Mouse (Mus musculus) kidney, adult 8-10 months (tissue): Measurements from ENCODE around the gene Cd44.

Experiments used
- DNase-seq, 2 experiments: peaks; one replicate each; pipeline ENCODE4 v3.0.0; 2022

The Cd44 gene

GRCm38 (mm10) chr2:102815289-102815809 lies 86.1 kb downstream of the Cd44 start:
- DNase-seq: peak in 1 of 2 experiments; percentile 3

GRCm38 (mm10) chr2:102812756-102813155 lies 88.7 kb downstream of the Cd44 start:
- DNase-seq: no peak

- DNase-seq: no peak
Measured at GRCm38 (mm10) chr2:102809436-102809835, 92.0 kb downstream of the Cd44 start.

DNA sequence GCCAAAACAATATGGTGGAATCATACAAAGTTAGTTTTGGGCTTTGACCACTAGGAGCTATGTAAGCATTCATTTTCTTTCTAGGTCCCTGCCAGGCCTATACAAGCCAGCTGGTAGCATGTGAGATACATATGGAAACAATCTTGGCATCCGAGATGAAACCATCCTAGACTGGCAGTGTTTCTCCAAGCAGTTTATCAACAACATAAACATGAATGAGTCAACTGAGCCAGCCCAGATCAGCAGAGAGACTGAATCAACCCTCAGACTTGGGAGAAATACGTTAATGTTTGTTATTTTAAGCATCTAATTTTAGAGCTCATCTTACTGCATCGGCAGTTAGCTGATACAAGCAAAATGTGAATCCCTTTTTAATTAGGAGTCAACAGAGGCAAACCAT lies 93.8 kb downstream of the Cd44 start:
- DNase-seq: no peak

- DNase-seq: peak in 1 of 2 experiments; percentile 28
Measured at GRCm38 (mm10) chr2:102805761-102806496, 95.5 kb downstream of the Cd44 start.

DNA sequence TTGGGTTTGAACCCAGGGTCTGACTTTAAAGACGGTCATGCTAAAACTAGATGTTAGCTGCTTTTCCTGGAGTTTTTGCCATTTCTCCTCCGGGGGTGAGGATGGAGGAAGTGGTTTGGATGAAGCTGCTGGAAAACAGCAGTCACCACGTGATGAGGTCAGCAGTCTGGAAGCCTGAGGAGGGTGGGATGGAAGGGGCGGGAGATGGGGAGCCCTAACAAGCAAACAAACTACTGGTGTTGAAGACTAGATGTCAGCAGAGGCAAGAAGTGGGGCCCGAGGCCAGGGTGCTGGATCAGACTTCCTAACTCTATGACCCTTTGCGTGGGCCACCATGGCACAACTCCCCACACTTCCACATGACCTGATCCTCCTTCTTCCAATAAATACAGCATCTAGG lies 96.2 kb downstream of the Cd44 start:
- no peak for DNase-seq

GRCm38 (mm10) chr2:102804109-102804508 lies 97.4 kb downstream of the Cd44 start:
- DNase-seq: peak in 1 of 2 experiments; percentile 15

GRCm38 (mm10) chr2:102801899-102802298 lies 99.6 kb downstream of the Cd44 start:
- no peak for DNase-seq

DNA sequence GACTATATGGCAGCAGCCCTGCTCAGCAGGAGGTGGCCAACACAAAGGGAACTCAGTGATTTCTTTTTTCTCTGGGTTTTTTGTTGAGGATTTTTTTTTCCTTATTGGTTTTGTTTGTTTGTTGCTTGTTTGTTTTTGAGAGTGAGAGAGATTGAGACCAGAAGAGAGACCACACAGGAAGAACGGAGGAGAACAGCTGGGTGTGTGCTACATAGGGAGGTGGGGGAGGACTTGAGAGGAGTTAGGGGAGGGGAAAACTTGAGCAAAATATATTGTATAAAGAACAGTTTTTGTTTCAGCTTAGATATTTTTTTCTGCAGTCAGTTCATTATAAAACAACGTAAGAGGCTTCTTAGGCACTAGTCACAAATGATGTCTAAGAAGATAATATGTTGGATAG lies 103.3 kb downstream of the Cd44 start:
- no peak for DNase-seq

GRCm38 (mm10) chr2:102795034-102795433 lies 106.4 kb downstream of the Cd44 start:
- DNase-seq: no peak

- DNase-seq: no peak
Measured at GRCm38 (mm10) chr2:102792804-102793203, 108.7 kb downstream of the Cd44 start.

GRCm38 (mm10) chr2:102791641-102792040 lies 109.8 kb downstream of the Cd44 start:
- DNase-seq: no peak

GRCm38 (mm10) chr2:102785696-102786095 lies 115.8 kb downstream of the Cd44 start:
- no peak for DNase-seq

DNA sequence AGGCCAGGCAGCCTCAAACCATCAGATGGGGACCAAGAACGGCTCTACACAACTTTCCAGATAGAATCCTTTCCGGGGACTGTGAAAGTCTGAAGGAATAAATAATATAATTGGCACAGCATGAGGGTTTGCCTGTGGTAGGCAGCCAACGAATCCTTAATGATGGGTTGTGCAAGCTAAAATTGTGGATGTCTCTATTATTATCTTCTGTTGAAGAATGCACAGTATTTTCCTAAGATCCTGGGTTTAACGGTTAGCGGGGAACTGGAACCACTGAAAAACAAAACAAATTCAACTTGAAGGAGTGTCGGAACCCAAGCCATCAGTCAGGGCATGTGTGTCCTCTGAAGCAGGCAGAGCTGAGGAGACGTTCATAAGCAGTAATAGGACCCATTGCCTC lies 118.7 kb downstream of the Cd44 start:
- DNase-seq: no peak

DNA sequence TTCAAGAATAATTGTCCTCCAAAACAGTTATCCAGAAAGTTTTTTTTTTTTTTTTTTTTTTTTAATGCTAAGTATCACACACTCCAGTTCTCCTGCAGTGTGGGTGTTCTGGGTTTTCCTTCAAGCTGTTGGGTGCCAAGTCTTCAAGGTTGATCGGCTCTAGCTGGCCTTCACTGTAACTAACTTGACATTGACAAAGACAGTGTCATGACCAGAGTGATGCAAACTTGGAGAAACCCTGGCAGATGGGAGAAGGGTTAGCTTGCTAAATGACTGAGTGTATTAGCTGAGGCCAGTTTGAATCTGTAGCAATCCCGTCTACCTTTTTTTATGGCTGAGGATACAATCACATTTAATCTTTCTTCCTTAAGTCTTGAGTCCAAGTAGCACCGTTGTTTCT lies 123.3 kb downstream of the Cd44 start:
- no peak for DNase-seq

GRCm38 (mm10) chr2:102775561-102775960 lies 125.9 kb downstream of the Cd44 start:
- no peak for DNase-seq

DNA sequence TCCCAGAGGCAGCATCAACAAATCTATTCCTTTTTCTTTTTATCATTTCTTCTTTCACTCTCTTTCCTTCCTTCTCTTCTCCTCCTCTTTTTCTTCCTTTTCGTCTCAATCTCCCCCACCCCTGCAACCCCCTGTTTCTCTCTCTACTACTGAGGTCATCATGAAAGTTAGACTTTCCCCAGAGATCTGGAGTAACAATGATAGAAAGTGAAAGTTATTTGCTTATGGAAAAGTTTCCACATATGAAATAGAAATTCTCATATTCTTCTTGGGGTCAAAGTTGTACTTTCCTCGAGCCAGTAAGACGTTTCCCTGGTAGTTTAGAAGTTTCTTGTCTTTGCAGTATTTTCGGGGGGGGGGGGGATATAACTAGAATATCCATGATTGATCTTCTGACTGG lies 126.8 kb downstream of the Cd44 start:
- DNase-seq: no peak

DNA sequence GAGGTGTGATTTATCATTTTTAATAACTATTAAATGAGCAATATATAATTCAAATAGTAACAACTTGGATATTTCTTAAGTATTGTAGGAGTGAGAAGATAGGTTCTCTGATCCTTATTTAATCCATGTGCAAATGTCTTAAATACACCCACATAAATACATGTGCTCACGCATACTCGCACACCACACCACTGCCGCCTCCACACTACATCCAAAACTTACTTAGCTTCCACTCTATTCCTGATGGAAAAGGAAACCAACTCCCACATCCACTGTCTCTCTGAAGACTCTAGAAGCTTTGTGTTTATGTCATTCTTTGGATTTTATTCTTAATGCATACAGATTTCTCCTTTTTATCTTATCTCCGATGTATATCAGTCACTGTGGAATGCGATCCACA lies 129.2 kb downstream of the Cd44 start:
- DNase-seq: no peak

DNA sequence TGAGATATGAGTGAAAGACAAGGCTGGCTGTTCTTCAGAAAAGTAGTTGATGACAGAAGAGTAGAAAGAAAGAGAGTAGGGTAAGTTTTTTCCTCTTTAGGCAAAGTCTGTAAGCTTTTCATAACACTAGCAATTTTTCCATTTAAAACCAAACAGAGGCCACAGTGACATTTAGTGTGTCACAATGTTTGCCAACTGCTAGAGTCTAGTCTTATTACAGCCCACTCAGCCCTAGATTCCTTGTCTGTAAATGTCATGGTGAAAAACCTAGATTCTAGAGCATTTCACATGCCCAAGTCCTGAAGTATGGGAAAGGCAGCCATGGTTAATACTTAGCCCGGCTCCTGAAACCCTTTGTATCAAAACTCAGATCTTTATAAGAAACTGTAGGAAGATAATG lies 130.2 kb downstream of the Cd44 start:
- DNase-seq: no peak

DNA sequence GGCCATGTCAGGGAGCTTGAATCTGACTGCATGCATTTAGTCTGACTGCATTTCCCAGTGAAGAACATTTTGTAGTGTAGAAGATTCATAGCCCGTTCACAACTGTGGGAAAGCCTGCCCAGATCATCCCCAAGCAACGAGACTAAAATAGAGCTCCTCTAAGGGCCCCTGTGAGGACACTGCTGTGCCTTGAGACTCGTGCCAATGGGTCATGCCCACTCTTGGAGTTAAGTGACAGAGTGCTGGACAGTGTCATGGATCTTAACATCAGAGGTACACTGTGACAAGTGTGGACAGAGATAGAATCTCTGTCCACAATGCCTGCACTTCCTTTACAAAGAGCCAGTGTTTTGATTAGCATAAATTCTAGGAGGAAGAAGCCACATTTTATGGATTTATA lies 133.2 kb downstream of the Cd44 start:
- DNase-seq: no peak

- no peak for DNase-seq
Measured at GRCm38 (mm10) chr2:102764602-102765374, 136.7 kb downstream of the Cd44 start.

DNA sequence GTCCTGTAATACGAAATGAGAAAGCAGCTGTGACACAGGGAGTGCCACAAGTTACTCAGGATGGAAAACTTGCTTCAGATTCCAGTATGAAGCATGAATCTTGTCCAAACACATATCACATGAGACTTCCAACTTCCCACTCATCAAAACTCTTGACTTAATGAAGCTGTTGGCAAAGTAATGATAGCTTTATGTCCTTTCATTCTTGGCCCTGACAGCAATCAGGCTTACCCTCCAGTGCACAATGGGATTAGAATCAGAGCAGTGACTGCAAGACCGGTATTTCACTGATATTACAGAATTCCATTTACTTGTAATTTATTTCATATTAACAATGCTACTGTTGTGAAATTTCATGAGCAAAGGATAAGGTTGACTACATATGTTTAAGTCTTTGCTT lies 137.5 kb downstream of the Cd44 start:
- no peak for DNase-seq

DNA sequence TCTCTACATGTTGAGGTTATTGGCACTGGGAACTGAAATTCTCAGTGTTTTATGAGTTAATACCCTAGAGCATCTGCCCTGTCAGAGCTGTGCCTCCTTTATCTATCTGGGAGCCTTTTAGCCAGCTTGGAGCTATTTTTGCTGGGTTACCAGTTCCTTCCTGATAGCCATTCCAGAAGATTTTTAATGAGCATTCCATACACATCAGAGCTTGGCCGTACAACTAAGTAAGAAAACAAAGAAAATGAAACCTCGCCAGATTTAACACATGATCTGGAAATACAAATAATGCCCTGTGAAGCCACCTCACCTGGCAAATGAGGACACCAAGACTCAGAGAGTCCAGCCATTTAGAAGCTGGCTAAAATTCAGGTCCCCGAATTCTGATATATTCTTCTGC lies 138.3 kb downstream of the Cd44 start:
- DNase-seq: no peak
